Comparison of ENCODE assay signal across 8 mouse cellular contexts in the genomic region with DNA sequence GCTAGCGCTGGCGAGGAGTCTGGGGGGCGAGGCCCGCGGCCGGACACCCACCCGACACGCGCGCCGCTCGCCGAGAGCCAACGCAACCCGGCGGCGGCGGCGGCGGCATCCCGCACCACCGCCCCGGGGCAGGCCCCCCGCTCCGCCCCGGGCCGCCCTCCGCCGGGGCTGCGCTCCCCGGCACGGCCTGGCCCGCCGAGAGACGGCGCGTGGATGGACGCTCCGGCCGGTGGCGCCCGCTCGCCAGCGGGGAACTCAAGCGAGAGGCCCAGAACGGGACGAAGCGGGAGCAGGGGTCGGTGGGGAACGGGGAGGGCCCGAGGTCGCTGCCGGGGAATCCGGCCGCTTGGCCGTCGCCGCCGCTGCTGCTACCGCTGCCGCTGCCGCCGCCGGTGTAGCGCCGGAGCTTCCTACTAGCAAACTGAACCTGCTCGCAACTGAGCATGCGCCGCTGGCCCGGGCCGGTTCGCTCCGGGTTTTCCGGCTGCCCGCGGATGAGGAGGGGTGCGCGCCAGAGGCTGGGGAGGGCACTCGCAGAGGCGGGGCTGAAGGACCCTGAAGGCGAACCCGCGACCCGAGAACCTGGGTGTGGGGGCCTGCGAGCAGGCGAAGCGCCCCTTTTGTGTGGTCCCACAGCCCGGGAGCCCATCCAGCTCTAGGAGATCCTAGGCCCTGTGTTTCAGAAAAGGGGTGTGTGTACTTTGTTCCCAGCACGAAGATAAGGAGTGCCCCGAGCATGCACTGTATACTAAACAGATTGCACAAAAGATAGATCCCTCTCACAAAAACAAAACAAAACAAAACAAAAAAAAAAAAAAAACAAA. TPM values are rescaled to one million over a fixed set of nuclear protein-coding genes. Genes with fewer than 3 reads are reported as not detected.
DNase-seq lines count a peak whose midpoint lies in the region; ATAC-seq and TF ChIP-seq lines count a peak whose summit lies in the region.

A gene (minus strand): TSS at position 423 of the 824 bp plus-strand sequence.

- H3K9me3 ChIP-seq in hindbrain, embryonic 12.5 days (replicated peaks) = no peaks in the 10 kb centered on the region

- H3K27me3 ChIP-seq in Patski = no peaks in the 10 kb centered on the region
- H3K27me3 ChIP-seq in hindbrain, embryonic 12.5 days = no peaks in the 10 kb centered on the region

- H3K36me3 ChIP-seq in hindbrain, embryonic 12.5 days = 0 out of 2 replicates have a peak, but pooled peaks cover 8% of the 10 kb centered on the region

- H3K27ac ChIP-seq in hindbrain, embryonic 12.5 days = peak within 1 kb of the TSS; percentile 94

- H3K4me1 ChIP-seq in hindbrain, embryonic 12.5 days = peaks cover 25% of the 10 kb centered on the region

- H3K9ac ChIP-seq in hindbrain, embryonic 12.5 days = peak within 1 kb of the TSS; percentile 97

- H3K4me3 ChIP-seq in hindbrain, embryonic 12.5 days = peak within 1 kb of the TSS; percentile 96

- TF ChIP-seq CTCF in Patski (IDR thresholded peaks at IDR 0.05) = no peak

- DNase-seq in Patski (ENCODE audit: low read depth, low spot score) = peak; percentile 50
- DNase-seq in cerebellum, postnatal 10 days = peak; percentile 98 to 99
- peak; percentile 89 to 96 for DNase-seq in frontal cortex, postnatal 10 days (ENCODE audit: low spot score in 2 of 2)
- peak; percentile 97 for DNase-seq in layer of hippocampus, postnatal 14 days (ENCODE audit: low spot score in 2 of 2)
- DNase-seq in lung, postnatal 10 days = peak; percentile 97
- peak; percentile 93 for DNase-seq in ovary, postnatal 14 days (ENCODE audit: low spot score)
- DNase-seq in thymus, postnatal 10 days (ENCODE audit: low spot score in 2 of 2) = peak; percentile 97 to 98

- POLR2A ChIA-PET in Patski (lab: Charles Lee) = interaction anchor here (0.7 to 0.8 kb wide), 2 partner anchors 65 to 83 kb away, joined by 3 read pairs; no protein-coding TSS in a partner anchor

- CTCF ChIA-PET in Patski (lab: Charles Lee) = interaction anchor here (1.1 kb wide), 1 partner anchor 21 kb away, joined by 3 read pairs; no protein-coding TSS in a partner anchor

- peak within 1 kb of the TSS; percentile 65 for H3K4me2 ChIP-seq in hindbrain, embryonic 12.5 days (replicated peaks)

- peak; percentile 71 for ATAC-seq in Patski
- ATAC-seq in hindbrain, embryonic 12.5 days (ENCODE audit: low FRiP score) = peak; percentile 89

- in situ Hi-C loops in Patski (cut with MboI; ENCODE audit: low pct_unique_long_range_greater_than_20kb) = no loop called here

- 1% methylated on average over 66 of the region's 90 CpGs for WGBS in hindbrain, embryonic 12.5 days

RNA-seq across cellular contexts. Expression of the gene that starts here (rescaled TPM):
- polyA plus RNA-seq in Patski (2021) = 23.2 TPM
- polyA plus RNA-seq in hindbrain, embryonic 12.5 days (2016; fragmentation: Nextera tagmentation; extraction: Ambion mirVana) = 9.7 and 10.2 TPM in 2 replicates
- 10 to 100 TPM; 37.3 to 38.9 TPM for total RNA-seq in layer of hippocampus, postnatal 14 days (2021)

Comparison
In these comparisons a context has a peak if more than half of its experiments do, and no peak if none do; other contexts are left out.
1. Peak in every context shown above with its lines: DNase-seq, ATAC-seq, H3K4me3 ChIP-seq and H3K27ac ChIP-seq.